Mouse (Mus musculus): ENCODE results near the gene Aoc3. TPM values are rescaled to one million over a fixed set of nuclear protein-coding genes. Genes with fewer than 3 reads are reported as not detected.

Aoc3 gene
- total and polyA plus RNA-seq, 2 experiments from 2014 or later, result 0.07 to 0.66 TPM

DNA sequence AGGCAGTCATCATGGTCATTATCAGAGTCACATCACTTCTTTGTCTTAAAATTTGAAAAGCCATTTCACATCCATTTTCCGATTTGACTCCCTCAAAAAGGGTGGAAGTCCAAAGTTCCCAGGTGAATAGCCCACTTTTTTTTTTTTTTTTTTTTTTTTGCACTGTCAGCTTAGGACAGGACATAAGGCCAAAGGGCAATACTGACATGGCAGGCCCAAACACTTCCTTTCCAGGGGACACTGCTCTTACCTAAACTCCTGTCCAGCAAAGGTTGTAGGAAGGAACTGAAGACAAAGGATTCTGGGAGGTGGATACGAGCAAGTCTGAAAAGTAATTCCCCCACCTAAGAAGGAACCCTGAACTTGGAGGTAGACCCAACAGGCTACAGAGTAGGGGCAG is 25.5 kb downstream of the Aoc3 start:
- Histone ChIP-seq H3K27me3 (ENCODE audit: insufficient read depth, low read length) (no peaks in the 10 kb centered on the region), H3K4me1 (ENCODE audit: insufficient read depth, low read length) (no peaks in the 10 kb centered on the region), H3K4me3 (ENCODE audit: low read depth, low read length) (no peak overlapping the region), H3K9ac (replicated peaks; ENCODE audit: low read length, poor library complexity, severe bottlenecking) (no peak overlapping the region), H3K27ac (ENCODE audit: low read depth, low read length) (no peak overlapping the region), H3K36me3 (ENCODE audit: insufficient read depth, low read length) (no peaks in the 10 kb centered on the region), H3K4me2 (ENCODE audit: low read depth, low read length, poor library complexity, severe bottlenecking) (no peak overlapping the region), H3K9me3 (ENCODE audit: low read length) (no peaks in the 10 kb centered on the region)
- TF ChIP-seq CTCF (IDR thresholded peaks at IDR 0.05), result no peak
- 78% methylated on average over 2 of the region's 2 CpGs for WGBS
- DNase-seq (ENCODE audit: low spot score) (no peak), ATAC-seq (ENCODE audit: low FRiP score) (no peak)

DNA sequence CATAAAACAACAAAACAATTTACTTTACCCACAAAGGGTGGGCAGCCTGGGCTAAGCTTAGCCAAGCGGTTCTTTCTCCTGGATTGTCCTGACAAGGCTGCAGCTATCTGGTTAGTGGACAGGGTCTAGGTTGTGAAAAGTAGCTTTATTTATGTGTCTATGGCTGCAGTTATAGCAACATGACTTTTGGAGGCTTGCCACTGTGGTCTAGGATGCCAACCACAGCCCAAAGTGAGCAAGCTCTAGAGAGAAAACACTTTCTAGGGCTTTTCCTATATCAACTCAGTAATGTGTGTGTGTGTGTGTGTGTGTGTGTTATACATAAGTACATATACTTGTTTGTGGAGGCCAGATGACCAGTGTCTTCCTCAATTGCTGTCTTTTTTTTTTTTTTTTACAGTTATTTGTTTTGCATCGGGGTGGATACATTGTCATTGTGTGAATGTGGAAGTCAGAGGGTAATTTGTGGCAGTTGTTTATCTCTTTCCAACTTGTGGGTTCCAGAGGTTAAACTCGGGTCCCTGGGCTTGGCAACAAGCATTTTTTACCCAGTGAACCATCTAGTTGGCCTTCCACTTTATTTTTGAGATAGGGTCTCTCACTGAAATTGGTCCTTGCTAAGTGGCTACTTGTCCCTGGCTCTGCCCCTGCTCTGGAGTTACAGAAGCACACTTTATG is 27.2 kb downstream of the Aoc3 start:
- TF ChIP-seq CTCF (IDR thresholded peaks at IDR 0.05), result no peak
- no peak overlapping the region for H3K27ac ChIP-seq (ENCODE audit: low read depth, low read length)
- no peaks in the 10 kb centered on the region for H3K27me3 ChIP-seq (ENCODE audit: insufficient read depth, low read length)
- no peaks in the 10 kb centered on the region for H3K4me1 ChIP-seq (ENCODE audit: insufficient read depth, low read length)
- WGBS, result 73% methylated on average over 3 of the region's 3 CpGs
- H3K9me3 ChIP-seq (ENCODE audit: low read length), result no peaks in the 10 kb centered on the region
- no peak overlapping the region for H3K9ac ChIP-seq (replicated peaks; ENCODE audit: low read length, poor library complexity, severe bottlenecking)
- H3K36me3 ChIP-seq (ENCODE audit: insufficient read depth, low read length), result no peaks in the 10 kb centered on the region
- H3K4me3 ChIP-seq (ENCODE audit: low read depth, low read length), result no peak overlapping the region
- DNase-seq (ENCODE audit: low spot score), result no peak
- no peak for ATAC-seq (ENCODE audit: low FRiP score)
- no peak overlapping the region for H3K4me2 ChIP-seq (ENCODE audit: low read depth, low read length, poor library complexity, severe bottlenecking)

DNA sequence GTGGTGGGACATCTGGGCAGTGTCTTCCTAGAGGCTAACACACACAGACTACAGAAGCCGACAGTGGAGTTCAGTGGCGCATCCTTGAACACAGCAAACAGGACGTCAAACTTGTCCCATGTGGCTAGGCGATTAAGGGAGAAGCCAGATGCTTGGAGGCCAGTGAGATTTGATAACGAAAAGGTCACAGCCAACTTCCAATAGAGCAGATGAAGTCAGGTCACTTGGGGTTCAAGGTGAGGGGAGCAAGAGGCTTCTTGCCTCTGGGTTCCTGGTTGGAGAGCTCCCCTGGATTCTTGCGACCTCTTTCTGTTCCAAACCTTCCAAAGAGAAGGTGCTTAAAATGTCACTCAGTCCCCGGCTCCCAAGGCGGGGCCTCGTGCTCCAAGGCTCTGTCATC is 29.4 kb downstream of the Aoc3 start:
- no peak for ATAC-seq (ENCODE audit: low FRiP score)
- no peak overlapping the region for H3K27ac ChIP-seq (ENCODE audit: low read depth, low read length)

DNA sequence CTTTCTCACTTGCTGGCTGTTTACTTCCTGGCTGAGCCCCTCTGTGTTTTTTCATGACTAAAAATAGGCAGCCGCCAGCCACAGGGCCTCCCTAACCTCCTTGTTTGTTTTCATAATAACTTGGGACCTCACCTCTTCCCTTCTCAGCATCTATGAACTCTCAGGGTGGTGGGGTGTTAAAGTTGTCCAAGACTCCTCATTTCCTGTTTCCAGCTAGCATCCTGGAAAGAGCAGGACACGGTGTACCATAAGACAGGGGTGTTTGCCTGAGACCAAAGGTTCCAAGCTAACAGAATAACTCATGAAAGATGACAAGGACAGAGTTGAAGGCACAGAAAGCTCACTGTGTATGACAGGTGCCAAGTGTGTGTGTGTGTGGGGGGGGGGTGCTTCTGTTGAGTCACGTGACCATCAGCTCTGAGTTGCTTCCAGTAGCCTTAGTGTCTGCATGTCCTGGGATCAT is 30.3 kb downstream of the Aoc3 start:
- Histone ChIP-seq H3K4me1 (ENCODE audit: insufficient read depth, low read length) (no peaks in the 10 kb centered on the region), H3K27ac (ENCODE audit: low read depth, low read length) (no peak overlapping the region), H3K36me3 (ENCODE audit: insufficient read depth, low read length) (no peaks in the 10 kb centered on the region), H3K9ac (replicated peaks; ENCODE audit: low read length, poor library complexity, severe bottlenecking) (no peak overlapping the region), H3K4me2 (ENCODE audit: low read depth, low read length, poor library complexity, severe bottlenecking) (no peak overlapping the region), H3K27me3 (ENCODE audit: insufficient read depth, low read length) (no peaks in the 10 kb centered on the region), H3K4me3 (ENCODE audit: low read depth, low read length) (no peak overlapping the region), H3K9me3 (ENCODE audit: low read length) (no peaks in the 10 kb centered on the region)
- TF ChIP-seq CTCF (IDR thresholded peaks at IDR 0.05), result no peak
- ATAC-seq (ENCODE audit: low FRiP score) (no peak), DNase-seq (ENCODE audit: low spot score) (no peak)
- WGBS, result 72% methylated on average over 3 of the region's 3 CpGs

More for the DNA sequence above, 29.4 kb downstream of the Aoc3 start:
- Histone ChIP-seq H3K9me3 (ENCODE audit: low read length) (no peaks in the 10 kb centered on the region), H3K4me3 (ENCODE audit: low read depth, low read length) (no peak overlapping the region), H3K36me3 (ENCODE audit: insufficient read depth, low read length) (no peaks in the 10 kb centered on the region), H3K27me3 (ENCODE audit: insufficient read depth, low read length) (no peaks in the 10 kb centered on the region), H3K4me1 (ENCODE audit: insufficient read depth, low read length) (no peaks in the 10 kb centered on the region), H3K4me2 (ENCODE audit: low read depth, low read length, poor library complexity, severe bottlenecking) (no peak overlapping the region), H3K9ac (replicated peaks; ENCODE audit: low read length, poor library complexity, severe bottlenecking) (no peak overlapping the region)
- no peak for DNase-seq (ENCODE audit: low spot score)
- WGBS, result 76% methylated on average over 9 of the region's 9 CpGs
- no peak for TF ChIP-seq CTCF (IDR thresholded peaks at IDR 0.05)

- Histone ChIP-seq H3K27ac (ENCODE audit: low read depth, low read length) (no peak overlapping the region), H3K9me3 (ENCODE audit: low read length) (no peaks in the 10 kb centered on the region), H3K4me2 (ENCODE audit: low read depth, low read length, poor library complexity, severe bottlenecking) (no peak overlapping the region), H3K27me3 (ENCODE audit: insufficient read depth, low read length) (no peaks in the 10 kb centered on the region), H3K4me3 (ENCODE audit: low read depth, low read length) (no peak overlapping the region), H3K4me1 (ENCODE audit: insufficient read depth, low read length) (no peaks in the 10 kb centered on the region), H3K36me3 (ENCODE audit: insufficient read depth, low read length) (no peaks in the 10 kb centered on the region), H3K9ac (replicated peaks; ENCODE audit: low read length, poor library complexity, severe bottlenecking) (no peak overlapping the region)
- no peak for ATAC-seq (ENCODE audit: low FRiP score)
- no peak for TF ChIP-seq CTCF (IDR thresholded peaks at IDR 0.05)
- no peak for DNase-seq (ENCODE audit: low spot score)
- WGBS, result 83% methylated on average over 5 of the region's 5 CpGs
These were observed 34.1 kb downstream of the Aoc3 start for GRCm38 (mm10) chr11:101364531-101364931.

DNA sequence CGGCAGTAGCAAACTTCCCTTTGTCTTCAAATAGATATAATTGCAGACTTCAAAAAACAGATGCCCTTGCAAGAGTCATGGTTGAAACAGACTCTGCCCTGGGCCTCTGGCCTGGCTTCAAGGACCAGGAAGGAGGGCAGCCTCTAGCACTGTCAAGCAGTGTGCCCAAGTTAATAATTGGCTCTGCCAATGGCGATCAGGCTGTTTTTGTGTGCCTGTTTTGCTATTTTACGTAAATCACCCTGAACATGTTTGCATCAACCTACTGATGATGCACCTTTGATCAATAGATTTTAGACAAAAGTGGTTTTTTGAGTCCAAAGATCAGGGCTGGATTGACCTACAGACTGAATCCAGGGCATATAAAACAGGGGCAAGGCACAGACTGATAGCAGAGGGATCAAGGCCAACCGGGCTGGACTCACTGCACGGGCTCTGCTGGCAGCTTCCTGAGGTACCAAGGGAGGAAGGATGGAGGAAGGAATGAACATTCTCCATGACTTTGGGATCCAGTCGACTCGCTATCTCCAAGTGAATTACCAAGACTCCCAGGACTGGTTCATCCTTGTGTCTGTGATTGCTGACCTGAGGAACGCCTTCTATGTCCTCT is 37.0 kb downstream of the Aoc3 start, which contains the start of gene G6pc:
G6pc (plus strand) TSS at position 236 of the 610 bp plus-strand sequence.
- Histone ChIP-seq H3K4me3 (ENCODE audit: low read depth, low read length) (no peak within 1 kb of the TSS), H3K4me1 (ENCODE audit: insufficient read depth, low read length) (no peaks in the 10 kb centered on the region), H3K9me3 (ENCODE audit: low read length) (no peaks in the 10 kb centered on the region), H3K4me2 (ENCODE audit: low read depth, low read length, poor library complexity, severe bottlenecking) (no peak within 1 kb of the TSS), H3K9ac (replicated peaks; ENCODE audit: low read length, poor library complexity, severe bottlenecking) (no peak within 1 kb of the TSS), H3K27me3 (ENCODE audit: insufficient read depth, low read length) (no peaks in the 10 kb centered on the region), H3K27ac (ENCODE audit: low read depth, low read length) (no peak within 1 kb of the TSS), H3K36me3 (ENCODE audit: insufficient read depth, low read length) (no peaks in the 10 kb centered on the region)
- ATAC-seq (ENCODE audit: low FRiP score) (no peak), DNase-seq (ENCODE audit: low spot score) (no peak)
- no peak for TF ChIP-seq CTCF (IDR thresholded peaks at IDR 0.05)
- WGBS, result 90% methylated on average over 8 of the region's 8 CpGs

All from midbrain, postnatal 0 days (tissue).